Mouse (Mus musculus): ENCODE results near the gene Hspb7. TPM values are rescaled to one million over a fixed set of nuclear protein-coding genes. Genes with fewer than 3 reads are reported as not detected.

Hspb7 gene
- polyA plus RNA-seq, 1 experiment from 2014 or later: 0.45 TPM

DNA sequence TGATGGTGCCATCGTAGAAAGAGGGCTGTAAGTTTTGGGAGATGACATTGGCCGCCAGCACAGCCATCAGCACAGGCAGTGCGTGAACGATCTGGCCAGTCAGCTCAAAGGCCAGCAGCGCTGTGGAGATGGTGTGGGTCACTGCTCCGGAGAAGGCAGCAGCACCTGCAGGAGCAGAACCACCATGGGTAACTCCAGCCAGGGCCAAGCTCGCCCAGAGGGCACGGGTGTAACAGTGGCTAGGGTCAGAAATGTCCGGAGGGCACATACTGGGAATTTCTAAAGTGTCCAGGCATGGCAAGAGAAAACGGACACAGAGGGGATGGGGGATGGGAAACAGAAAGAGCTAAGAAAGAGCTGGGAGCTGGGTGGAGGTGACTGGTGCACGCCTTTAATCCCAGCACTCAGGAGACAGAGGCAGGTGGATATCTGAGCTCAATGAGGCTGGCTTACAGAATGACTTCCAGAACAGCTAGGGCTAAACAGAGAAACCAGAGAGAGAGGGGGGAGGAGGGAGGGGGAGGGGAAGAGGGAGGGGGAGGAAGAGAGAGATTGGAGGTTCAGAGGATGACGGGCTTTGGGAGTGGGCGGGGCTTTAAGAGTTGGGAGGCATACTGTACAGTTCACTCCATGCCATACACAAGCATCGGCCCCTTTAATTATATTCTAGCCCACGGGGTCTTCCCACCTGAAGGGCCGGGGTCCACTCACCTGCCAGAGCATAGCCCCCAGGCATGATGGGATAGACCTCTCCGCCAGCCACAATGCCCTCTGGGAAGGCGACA, 31.0 kb upstream of the Hspb7 start:
- Histone ChIP-seq H3K36me3 (replicated peaks; ENCODE audit: control insufficient read depth, insufficient read depth, low read depth, low read length) (no peaks in the 10 kb centered on the region), H3K27me3 (ENCODE audit: control insufficient read depth, insufficient read depth, low read length) (peaks cover 7% of the 10 kb centered on the region; the same call in 1 of the 2 replicates), H3K4me3 (ENCODE audit: low read depth, low read length) (no peak overlapping the region), H3K27ac (replicated peaks; ENCODE audit: low read depth, low read length) (no peak overlapping the region), H3K4me1 (ENCODE audit: control insufficient read depth, insufficient read depth, low read length) (no peaks in the 10 kb centered on the region), H3K9me3 (replicated peaks; ENCODE audit: control insufficient read depth, low read length) (no peaks in the 10 kb centered on the region), H3K9ac (replicated peaks; ENCODE audit: low read length) (no peak overlapping the region), H3K4me2 (ENCODE audit: low read depth, low read length) (no peak overlapping the region)
- WGBS: 71% methylated on average over 18 of the region's 18 CpGs
- DNase-seq (ENCODE audit: low spot score) (no peak), ATAC-seq (replicated peaks; ENCODE audit: insufficient number of reproducible peaks, low FRiP score, low TSS enrichment, low read depth) (no peak)

DNA sequence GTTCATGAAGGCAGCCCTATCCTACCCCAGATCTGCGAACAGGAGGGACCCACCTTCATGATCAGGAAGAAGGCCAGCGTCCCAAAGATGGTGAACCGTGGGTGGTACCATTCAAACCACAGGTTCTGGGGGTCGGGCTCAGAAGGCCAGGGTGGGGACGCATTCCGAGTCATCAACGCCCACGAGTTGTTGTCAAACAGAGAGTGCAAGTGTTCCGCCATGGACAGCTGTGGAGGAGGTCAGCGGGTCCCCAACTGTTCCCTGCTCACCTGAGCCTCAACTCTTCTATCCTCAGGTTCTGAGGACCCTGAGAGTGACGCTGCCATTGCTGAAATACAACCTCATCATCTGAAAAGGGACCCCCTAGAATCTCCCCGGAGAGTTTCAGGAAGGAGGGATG, 29.3 kb upstream of the Hspb7 start:
- Histone ChIP-seq H3K27me3 (ENCODE audit: control insufficient read depth, insufficient read depth, low read length) (no peaks in the 10 kb centered on the region), H3K9me3 (replicated peaks; ENCODE audit: control insufficient read depth, low read length) (no peaks in the 10 kb centered on the region), H3K4me1 (ENCODE audit: control insufficient read depth, insufficient read depth, low read length) (no peaks in the 10 kb centered on the region), H3K9ac (replicated peaks; ENCODE audit: low read length) (no peak overlapping the region), H3K4me2 (ENCODE audit: low read depth, low read length) (no peak overlapping the region), H3K4me3 (ENCODE audit: low read depth, low read length) (no peak overlapping the region), H3K36me3 (replicated peaks; ENCODE audit: control insufficient read depth, insufficient read depth, low read depth, low read length) (no peaks in the 10 kb centered on the region), H3K27ac (replicated peaks; ENCODE audit: low read depth, low read length) (no peak overlapping the region)
- 78% methylated on average over 12 of the region's 12 CpGs for WGBS
- DNase-seq (ENCODE audit: low spot score): no peak
- no peak for ATAC-seq (replicated peaks; ENCODE audit: insufficient number of reproducible peaks, low FRiP score, low TSS enrichment, low read depth)

- no peaks in the 10 kb centered on the region for H3K36me3 ChIP-seq (replicated peaks; ENCODE audit: control insufficient read depth, insufficient read depth, low read depth, low read length)
- WGBS: 17% methylated on average over 16 of the region's 16 CpGs
- H3K4me3 ChIP-seq (ENCODE audit: low read depth, low read length): no peak overlapping the region
- DNase-seq (ENCODE audit: low spot score) (no peak), ATAC-seq (replicated peaks; ENCODE audit: insufficient number of reproducible peaks, low FRiP score, low TSS enrichment, low read depth) (no peak)
- no peaks in the 10 kb centered on the region for H3K9me3 ChIP-seq (replicated peaks; ENCODE audit: control insufficient read depth, low read length)
- H3K27ac ChIP-seq (replicated peaks; ENCODE audit: low read depth, low read length): no peak overlapping the region
- H3K4me1 ChIP-seq (ENCODE audit: control insufficient read depth, insufficient read depth, low read length): no peaks in the 10 kb centered on the region
- H3K9ac ChIP-seq (replicated peaks; ENCODE audit: low read length): peak overlapping the region; percentile 36; the same call in 1 of the 2 replicates
- H3K27me3 ChIP-seq (ENCODE audit: control insufficient read depth, insufficient read depth, low read length): no peaks in the 10 kb centered on the region
- no peak overlapping the region; the same call in 1 of the 2 replicates for H3K4me2 ChIP-seq (ENCODE audit: low read depth, low read length)
These were observed 25.8 kb upstream of the Hspb7 start for GRCm38 (mm10) chr4:141394751-141395150.

GRCm38 (mm10) chr4:141397861-141398260, 22.7 kb upstream of the Hspb7 start:
- Histone ChIP-seq H3K4me1 (ENCODE audit: control insufficient read depth, insufficient read depth, low read length) (no peaks in the 10 kb centered on the region), H3K4me3 (ENCODE audit: low read depth, low read length) (no peak overlapping the region), H3K9ac (replicated peaks; ENCODE audit: low read length) (no peak overlapping the region), H3K27ac (replicated peaks; ENCODE audit: low read depth, low read length) (no peak overlapping the region), H3K9me3 (replicated peaks; ENCODE audit: control insufficient read depth, low read length) (no peaks in the 10 kb centered on the region), H3K4me2 (ENCODE audit: low read depth, low read length) (no peak overlapping the region), H3K27me3 (ENCODE audit: control insufficient read depth, insufficient read depth, low read length) (no peaks in the 10 kb centered on the region), H3K36me3 (replicated peaks; ENCODE audit: control insufficient read depth, insufficient read depth, low read depth, low read length) (no peaks in the 10 kb centered on the region)
- DNase-seq (ENCODE audit: low spot score) (no peak), ATAC-seq (replicated peaks; ENCODE audit: insufficient number of reproducible peaks, low FRiP score, low TSS enrichment, low read depth) (no peak)
- 69% methylated on average over 12 of the region's 12 CpGs for WGBS

DNA sequence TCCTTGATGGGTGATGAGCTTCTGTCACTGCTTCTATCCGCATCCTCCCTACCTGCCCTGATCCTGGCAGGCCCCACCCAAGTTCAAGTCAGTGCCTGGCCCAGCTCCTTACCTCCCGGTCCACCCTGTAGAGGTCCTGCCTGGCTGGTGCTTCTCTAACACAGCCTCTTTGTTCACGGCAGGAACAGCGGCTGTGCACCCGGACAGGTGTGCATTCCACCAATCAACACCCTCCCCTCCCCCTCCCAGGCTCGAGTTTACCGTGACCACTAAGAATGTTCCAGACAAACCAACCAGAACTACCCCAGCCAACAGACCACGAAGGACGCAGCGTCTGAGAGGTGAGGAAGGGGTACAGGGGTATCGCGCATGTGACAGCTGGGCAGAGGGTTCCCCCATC, 22.0 kb upstream of the Hspb7 start, which contains the start of gene Clcnka:
Gene Clcnka (minus strand): TSS at position 180 of the 400 bp plus-strand sequence.
- no peaks in the 10 kb centered on the region for H3K27me3 ChIP-seq (ENCODE audit: control insufficient read depth, insufficient read depth, low read length)

GRCm38 (mm10) chr4:141400171-141400570, 20.4 kb upstream of the Hspb7 start:
- H3K9me3 ChIP-seq (replicated peaks; ENCODE audit: control insufficient read depth, low read length): no peaks in the 10 kb centered on the region
- ATAC-seq (replicated peaks; ENCODE audit: insufficient number of reproducible peaks, low FRiP score, low TSS enrichment, low read depth): no peak
- 82% methylated on average over 15 of the region's 15 CpGs for WGBS
- H3K36me3 ChIP-seq (replicated peaks; ENCODE audit: control insufficient read depth, insufficient read depth, low read depth, low read length): no peaks in the 10 kb centered on the region
- H3K4me1 ChIP-seq (ENCODE audit: control insufficient read depth, insufficient read depth, low read length): no peaks in the 10 kb centered on the region; the same call in 1 of the 2 replicates
- no peak overlapping the region for H3K4me3 ChIP-seq (ENCODE audit: low read depth, low read length)
- no peak overlapping the region for H3K27ac ChIP-seq (replicated peaks; ENCODE audit: low read depth, low read length)
- no peak for DNase-seq (ENCODE audit: low spot score)
- no peak overlapping the region for H3K9ac ChIP-seq (replicated peaks; ENCODE audit: low read length)
- no peaks in the 10 kb centered on the region for H3K27me3 ChIP-seq (ENCODE audit: control insufficient read depth, insufficient read depth, low read length)
- no peak overlapping the region for H3K4me2 ChIP-seq (ENCODE audit: low read depth, low read length)

More for the DNA sequence above, 22.0 kb upstream of the Hspb7 start, which contains the start of gene Clcnka:
- no peaks in the 10 kb centered on the region for H3K4me1 ChIP-seq (ENCODE audit: control insufficient read depth, insufficient read depth, low read length)
- H3K4me2 ChIP-seq (ENCODE audit: low read depth, low read length): no peak within 1 kb of the TSS
- WGBS: 60% methylated on average over 12 of the region's 12 CpGs
- DNase-seq (ENCODE audit: low spot score) (no peak), ATAC-seq (replicated peaks; ENCODE audit: insufficient number of reproducible peaks, low FRiP score, low TSS enrichment, low read depth) (no peak)
- H3K9me3 ChIP-seq (replicated peaks; ENCODE audit: control insufficient read depth, low read length): no peaks in the 10 kb centered on the region
- no peak within 1 kb of the TSS for H3K27ac ChIP-seq (replicated peaks; ENCODE audit: low read depth, low read length)
- no peaks in the 10 kb centered on the region for H3K36me3 ChIP-seq (replicated peaks; ENCODE audit: control insufficient read depth, insufficient read depth, low read depth, low read length)
- H3K9ac ChIP-seq (replicated peaks; ENCODE audit: low read length): no peak within 1 kb of the TSS
- H3K4me3 ChIP-seq (ENCODE audit: low read depth, low read length): no peak within 1 kb of the TSS

- Histone ChIP-seq H3K36me3 (replicated peaks; ENCODE audit: control insufficient read depth, insufficient read depth, low read depth, low read length) (no peaks in the 10 kb centered on the region), H3K27me3 (ENCODE audit: control insufficient read depth, insufficient read depth, low read length) (no peaks in the 10 kb centered on the region), H3K4me2 (ENCODE audit: low read depth, low read length) (peak overlapping the region; percentile 21; the same call in 1 of the 2 replicates), H3K9ac (replicated peaks; ENCODE audit: low read length) (no peak overlapping the region; the same call in 1 of the 2 replicates), H3K9me3 (replicated peaks; ENCODE audit: control insufficient read depth, low read length) (no peaks in the 10 kb centered on the region), H3K4me1 (ENCODE audit: control insufficient read depth, insufficient read depth, low read length) (no peaks in the 10 kb centered on the region; the same call in 1 of the 2 replicates), H3K4me3 (ENCODE audit: low read depth, low read length) (no peak overlapping the region), H3K27ac (replicated peaks; ENCODE audit: low read depth, low read length) (no peak overlapping the region)
- peak; percentile 90 for DNase-seq (ENCODE audit: low spot score)
- ATAC-seq (replicated peaks; ENCODE audit: insufficient number of reproducible peaks, low FRiP score, low TSS enrichment, low read depth): peak; percentile 60; the same call in 1 of the 2 replicates
- WGBS: 14% methylated on average over 15 of the region's 15 CpGs
These were observed 15.9 kb upstream of the Hspb7 start for GRCm38 (mm10) chr4:141404518-141405313.

GRCm38 (mm10) chr4:141405314-141405622, 15.3 kb upstream of the Hspb7 start:
- 84% methylated on average over 3 of the region's 3 CpGs for WGBS
- DNase-seq (ENCODE audit: low spot score): no peak
- H3K36me3 ChIP-seq (replicated peaks; ENCODE audit: control insufficient read depth, insufficient read depth, low read depth, low read length): no peaks in the 10 kb centered on the region

More at GRCm38 (mm10) chr4:141405314-141405622, 15.3 kb upstream of the Hspb7 start:
- Histone ChIP-seq H3K4me2 (ENCODE audit: low read depth, low read length) (no peak overlapping the region), H3K9me3 (replicated peaks; ENCODE audit: control insufficient read depth, low read length) (no peaks in the 10 kb centered on the region), H3K27me3 (ENCODE audit: control insufficient read depth, insufficient read depth, low read length) (no peaks in the 10 kb centered on the region), H3K27ac (replicated peaks; ENCODE audit: low read depth, low read length) (no peak overlapping the region), H3K4me1 (ENCODE audit: control insufficient read depth, insufficient read depth, low read length) (no peaks in the 10 kb centered on the region; the same call in 1 of the 2 replicates), H3K4me3 (ENCODE audit: low read depth, low read length) (no peak overlapping the region), H3K9ac (replicated peaks; ENCODE audit: low read length) (no peak overlapping the region)
- ATAC-seq (replicated peaks; ENCODE audit: insufficient number of reproducible peaks, low FRiP score, low TSS enrichment, low read depth): no peak

Data from embryonic facial prominence, embryonic 11.5 days (tissue).